Mouse (Mus musculus) left cerebral cortex, postnatal 10 days (tissue): ENCODE measurements around the gene Samm50. TPM values are rescaled to one million over a fixed set of nuclear protein-coding genes. Genes with fewer than 3 reads are reported as not detected.

ENCODE experiments used
- DNase-seq, 2 experiments: peaks; one replicate each; pipeline ENCODE4 v3.0.0; 2021 to 2022; ENCODE audit warnings: low spot score in 2 of 2, mixed read lengths in 1 of 2; ENCODE audit errors: extremely low spot score in 1 of 2
- intact Hi-C: fragments of 180-260 bp; cut with DNase I; formaldehyde crosslinking; loops from one replicate; pipeline ENCODE4 v1.15.1; 2025
- total RNA-seq, 2 experiments: library from RNA; stranded (reverse); gene quantifications; 2 replicates each; pipeline ENCODE4 v1.2.3; 2021

Gene Samm50
- total RNA-seq, 2 experiments from 2014 or later: 93.8 to 94.3 TPM

GRCm38 (mm10) chr15:84209517-84210412 is 17.7 kb downstream of the Samm50 start:
- no peak for DNase-seq
- intact Hi-C loops: loop anchor here (5.0 kb wide), 1 partner anchor 408 kb away; no protein-coding TSS in a partner anchor

- DNase-seq: no peak
- intact Hi-C loops: loop anchor here (5.0 kb wide), 1 partner anchor 407 kb away; no protein-coding TSS in a partner anchor
Observed at GRCm38 (mm10) chr15:84210461-84210860, 18.4 kb downstream of the Samm50 start.

- intact Hi-C loops: loop anchor here (5.0 kb wide), 1 partner anchor 406 kb away; no protein-coding TSS in a partner anchor
- DNase-seq: no peak
Observed at GRCm38 (mm10) chr15:84210941-84211340, 18.9 kb downstream of the Samm50 start.

GRCm38 (mm10) chr15:84211564-84211963 is 19.5 kb downstream of the Samm50 start:
- no peak for DNase-seq
- intact Hi-C loops: loop anchor here (5.0 kb wide), 1 partner anchor 406 kb away; no protein-coding TSS in a partner anchor

- DNase-seq: peak; percentile 81 to 87
Observed at GRCm38 (mm10) chr15:84212031-84212755, 20.2 kb downstream of the Samm50 start.

GRCm38 (mm10) chr15:84212756-84213105 is 20.7 kb downstream of the Samm50 start:
- DNase-seq: peak in 1 of 2 experiments; percentile 56
- intact Hi-C loops: loop anchor here (2.0 to 5.0 kb wide), 2 partner anchors 405 to 418 kb away; no protein-coding TSS in a partner anchor

More at GRCm38 (mm10) chr15:84212031-84212755, 20.2 kb downstream of the Samm50 start:
- intact Hi-C loops: loop anchor here (2.0 to 5.0 kb wide), 2 partner anchors 405 to 419 kb away; no protein-coding TSS in a partner anchor

GRCm38 (mm10) chr15:84213162-84213739 is 21.2 kb downstream of the Samm50 start:
- DNase-seq: no peak
- intact Hi-C loops: loop anchor here (2.0 to 5.0 kb wide), 2 partner anchors 404 to 418 kb away; no protein-coding TSS in a partner anchor

GRCm38 (mm10) chr15:84214476-84214875 is 22.4 kb downstream of the Samm50 start:
- intact Hi-C loops: loop anchor here (5.0 kb wide), 1 partner anchor 403 kb away; no protein-coding TSS in a partner anchor
- DNase-seq: no peak

- no peak for DNase-seq
- intact Hi-C loops: no loop called here
Observed at GRCm38 (mm10) chr15:84215273-84215672, 23.2 kb downstream of the Samm50 start.

GRCm38 (mm10) chr15:84216026-84216425 is 24.0 kb downstream of the Samm50 start:
- intact Hi-C loops: no loop called here
- no peak for DNase-seq

- intact Hi-C loops: no loop called here
- no peak for DNase-seq
Observed at GRCm38 (mm10) chr15:84216461-84217084, 24.5 kb downstream of the Samm50 start.

- no peak for DNase-seq
- intact Hi-C loops: no loop called here
Observed at GRCm38 (mm10) chr15:84217969-84218782, 26.1 kb downstream of the Samm50 start.

- intact Hi-C loops: no loop called here
- DNase-seq: no peak
Observed at GRCm38 (mm10) chr15:84218783-84219271, 26.8 kb downstream of the Samm50 start.

- DNase-seq: no peak
- intact Hi-C loops: no loop called here
Observed at GRCm38 (mm10) chr15:84221539-84221938, 29.5 kb downstream of the Samm50 start.

- intact Hi-C loops: no loop called here
- no peak for DNase-seq
Observed at GRCm38 (mm10) chr15:84223423-84223822, 31.4 kb downstream of the Samm50 start.

- intact Hi-C loops: no loop called here
- DNase-seq: no peak
Observed at GRCm38 (mm10) chr15:84224779-84225178, 32.7 kb downstream of the Samm50 start.

GRCm38 (mm10) chr15:84226918-84227317 is 34.9 kb downstream of the Samm50 start:
- intact Hi-C loops: no loop called here
- no peak for DNase-seq

GRCm38 (mm10) chr15:84230661-84231060 is 38.6 kb downstream of the Samm50 start:
- intact Hi-C loops: no loop called here
- no peak for DNase-seq
